Mouse (Mus musculus) limb, embryonic 15.5 days (tissue): ENCODE results near the gene Mup14. TPM values are rescaled to one million over a fixed set of nuclear protein-coding genes. Genes with fewer than 3 reads are reported as not detected.
"Not testable (repeated sequence)": the region's sequence is repeated elsewhere in the genome, so short reads cannot be mapped to it uniquely, and the experiment has no call there.

Experiments used
- ATAC-seq: fragments of 200-750 bp; cut with Nextera tagmentation; 2 replicates; pipeline ENCODE4 v1.8.0; 2017; ENCODE audit warnings: low read depth, moderate TSS enrichment; ENCODE audit not compliant: insufficient number of reproducible peaks, low FRiP score, low TSS enrichment
- H3K27ac ChIP-seq: fragments of 300-500 bp; sonication (generic); 2 replicates; pipeline ENCODE4 v1.5.1; 2015; ENCODE audit warnings: moderate library complexity, mild to moderate bottlenecking, inconsistent platforms
- H3K27me3 ChIP-seq: fragments of 300-500 bp; sonication (generic); 2 replicates; pipeline ENCODE4 v1.6.1; 2015; ENCODE audit warnings: inconsistent platforms
- H3K36me3 ChIP-seq: fragments of 300-500 bp; sonication (generic); 2 replicates; pipeline ENCODE4 v1.6.1; 2015; ENCODE audit warnings: inconsistent platforms
- H3K4me1 ChIP-seq: fragments of 300-500 bp; sonication (generic); 2 replicates; pipeline ENCODE4 v1.6.1; 2015; ENCODE audit warnings: inconsistent platforms
- H3K4me2 ChIP-seq: fragments of 300-500 bp; sonication (generic); 2 replicates; pipeline ENCODE4 v1.6.1; 2015; ENCODE audit warnings: mild to moderate bottlenecking, inconsistent platforms
- H3K4me3 ChIP-seq: fragments of 300-500 bp; sonication (generic); 2 replicates; pipeline ENCODE4 v1.5.1; 2015; ENCODE audit warnings: mild to moderate bottlenecking, inconsistent platforms
- H3K9ac ChIP-seq: fragments of 300-500 bp; sonication (generic); 2 replicates; pipeline ENCODE4 v1.6.1; 2015; ENCODE audit warnings: inconsistent platforms
- H3K9me3 ChIP-seq: fragments of 300-500 bp; sonication (generic); 2 replicates; pipeline ENCODE4 v1.6.1; 2016; ENCODE audit warnings: inconsistent platforms
- WGBS: fragments of 180-500 bp; shearing (Covaris S2); methylation state at CpG from one replicate; pipeline ENCODE4 v1.1.7; 2015; 5-methylcytosine and 5-hydroxymethylcytosine counted together
- polyA plus RNA-seq: library from polyadenylated mRNA; unstranded; fragments of >200 nt; fragmentation: Nextera tagmentation; extraction: Ambion mirVana; gene quantifications from 2 replicates; pipeline ENCODE4 v1.2.1, GENCODE M21; 2015

Gene Mup14
- polyA plus RNA-seq = 1.0 and 1.1 TPM in 2 replicates

DNA sequence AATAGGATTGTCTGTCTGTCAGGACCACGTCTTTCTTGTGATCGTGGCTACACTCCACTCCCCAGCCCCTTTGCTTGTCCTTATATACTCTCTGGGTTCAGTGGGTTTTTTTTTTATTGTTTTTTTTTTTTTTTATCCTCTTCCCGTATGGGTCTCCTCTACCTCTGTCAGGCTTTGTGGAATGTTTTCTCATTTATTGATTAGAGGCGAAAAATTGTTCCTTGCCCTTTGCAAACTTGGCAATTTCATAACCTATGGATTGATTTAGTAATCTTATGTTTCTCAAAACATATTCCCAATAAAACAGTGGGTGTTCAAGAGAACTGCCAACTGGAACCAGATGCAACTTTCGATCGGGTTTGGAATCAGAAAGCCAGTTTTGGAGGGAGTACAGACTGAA, at the start of gene Mup14:
Mup14 (minus strand) TSS at position 101 of the 400 bp plus-strand sequence.
- not testable (repeated sequence) for H3K4me3 ChIP-seq, H3K4me2 ChIP-seq, H3K27me3 ChIP-seq, H3K9me3 ChIP-seq, H3K27ac ChIP-seq, H3K9ac ChIP-seq, ATAC-seq, H3K4me1 ChIP-seq, H3K36me3 ChIP-seq
- 57% methylated on average over 5 of the region's 6 CpGs for WGBS

DNA sequence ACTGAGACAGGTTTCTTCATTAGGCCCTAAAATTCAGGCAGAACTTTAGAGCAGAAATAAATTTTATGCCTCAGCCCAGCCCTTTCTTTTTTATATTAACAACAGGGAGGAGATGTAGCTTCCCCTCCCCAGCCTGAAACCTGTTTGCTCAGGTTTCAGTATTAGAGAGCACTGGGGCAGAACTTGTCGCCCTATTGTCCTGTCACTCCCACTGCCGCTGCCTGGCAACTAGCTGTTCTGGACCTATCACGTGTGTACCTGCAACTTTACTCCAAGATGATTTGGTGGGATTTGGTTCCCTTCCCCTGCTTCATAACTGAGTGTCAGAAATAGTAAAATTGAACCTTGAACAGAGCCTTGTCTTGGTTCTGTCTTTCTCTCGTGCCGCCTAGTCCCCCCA, 34.3 kb upstream of the Mup14 start:
- 86% methylated on average over 4 of the region's 5 CpGs for WGBS
- not testable (repeated sequence) for H3K36me3 ChIP-seq, ATAC-seq, H3K9me3 ChIP-seq, H3K27me3 ChIP-seq, H3K27ac ChIP-seq, H3K4me3 ChIP-seq, H3K4me1 ChIP-seq, H3K4me2 ChIP-seq, H3K9ac ChIP-seq

Other genes with a start within 250 kb of the Mup14 start
- gene Mup13, start 75.7 kb downstream of the Mup14 start, polyA plus RNA-seq = 0.28 and 0.55 TPM in 2 replicates
- gene Mup15, start 135.7 kb upstream of the Mup14 start, polyA plus RNA-seq = 4.0 and 5.3 TPM in 2 replicates
- gene Mup16, start 215.5 kb upstream of the Mup14 start, polyA plus RNA-seq = 1.1 TPM in 1 of 2 replicates, not detected in the other